Mouse (Mus musculus): ENCODE data around the gene Zfp61.
A peak's percentile ranks its signal among the peaks of the same experiment; 100 is the strongest.

Zfp61 gene

GRCm38 (mm10) chr7:24300771-24301282 lies at the start of gene Zfp61:
Zfp61 (minus strand) TSS chr7:24301232.
- DNase-seq = peak; percentile 62

GRCm38 (mm10) chr7:24348896-24349295 lies 47.9 kb upstream of the Zfp61 start, which contains the start of gene Lypd5:
Lypd5 (plus strand) TSS chr7:24349196.
- DNase-seq = no peak

GRCm38 (mm10) chr7:24346444-24346843 lies 45.4 kb upstream of the Zfp61 start:
- DNase-seq = peak; percentile 49

- no peak for DNase-seq
Measured at GRCm38 (mm10) chr7:24343701-24344272, 42.8 kb upstream of the Zfp61 start.

- DNase-seq = peak; percentile 34
Measured at GRCm38 (mm10) chr7:24338241-24338640, 37.2 kb upstream of the Zfp61 start.

- DNase-seq = peak; percentile 88
Measured at GRCm38 (mm10) chr7:24335699-24336309, 34.8 kb upstream of the Zfp61 start.

- no peak for DNase-seq
Measured at GRCm38 (mm10) chr7:24333304-24333986, 32.4 kb upstream of the Zfp61 start, which contains the start of gene Tescl. Tescl (minus strand) TSS chr7:24333936.

- no peak for DNase-seq
Measured at GRCm38 (mm10) chr7:24327281-24327975, 26.4 kb upstream of the Zfp61 start.

- no peak for DNase-seq
Measured at GRCm38 (mm10) chr7:24326273-24327135, 25.5 kb upstream of the Zfp61 start.

GRCm38 (mm10) chr7:24325675-24326128 lies 24.7 kb upstream of the Zfp61 start:
- no peak for DNase-seq

- DNase-seq = no peak
Measured at GRCm38 (mm10) chr7:24325197-24325596, 24.2 kb upstream of the Zfp61 start.

GRCm38 (mm10) chr7:24322593-24322992 lies 21.6 kb upstream of the Zfp61 start:
- no peak for DNase-seq

- DNase-seq = no peak
Measured at GRCm38 (mm10) chr7:24318942-24319341, 17.9 kb upstream of the Zfp61 start.

GRCm38 (mm10) chr7:24316567-24317092 lies 15.6 kb upstream of the Zfp61 start, which contains the start of gene Zfp94:
Zfp94 (minus strand) TSS chr7:24316666.
- DNase-seq = peak; percentile 92

GRCm38 (mm10) chr7:24315726-24316566 lies 14.9 kb upstream of the Zfp61 start:
- no peak for DNase-seq

GRCm38 (mm10) chr7:24299823-24300481 lies 1.1 kb downstream of the Zfp61 start:
- peak; percentile 22 for DNase-seq

GRCm38 (mm10) chr7:24298973-24299708 lies 1.9 kb downstream of the Zfp61 start:
- peak; percentile 87 for DNase-seq

GRCm38 (mm10) chr7:24298635-24298972 lies 2.4 kb downstream of the Zfp61 start:
- DNase-seq = peak; percentile 62

- DNase-seq = no peak
Measured at GRCm38 (mm10) chr7:24297361-24298095, 3.5 kb downstream of the Zfp61 start.
